Mouse (Mus musculus) forebrain, embryonic 10.5 days (tissue): ENCODE data around the gene Ube2e1. TPM values are rescaled to one million over a fixed set of nuclear protein-coding genes. Genes with fewer than 3 reads are reported as not detected.

Source experiments
- DNase-seq: peaks from one replicate; pipeline ENCODE4 v3.0.0-alpha.2; 2017; ENCODE audit warnings: low spot score; ENCODE audit errors: extremely low spot score
- H3K27ac ChIP-seq: fragments of 300-500 bp; sonication (generic); 2 replicates; pipeline ENCODE4 v1.5.1; 2016; ENCODE audit warnings: mild to moderate bottlenecking
- H3K27me3 ChIP-seq: fragments of 300-500 bp; sonication (generic); 2 replicates; pipeline ENCODE4 v1.6.1; 2016; ENCODE audit warnings: mild to moderate bottlenecking; ENCODE audit not compliant: poor library complexity, severe bottlenecking
- H3K36me3 ChIP-seq: fragments of 300-500 bp; sonication (generic); replicated peaks from 2 replicates; pipeline ENCODE4 v1.6.1; 2016; ENCODE audit warnings: mild to moderate bottlenecking, moderate library complexity
- H3K4me1 ChIP-seq: fragments of 300-500 bp; sonication (generic); 2 replicates; pipeline ENCODE4 v1.6.1; 2016
- H3K4me3 ChIP-seq: fragments of 300-500 bp; sonication (generic); 2 replicates; pipeline ENCODE4 v1.5.1; 2016; ENCODE audit warnings: mild to moderate bottlenecking, moderate library complexity
- H3K9me3 ChIP-seq: fragments of 300-500 bp; sonication (generic); 2 replicates; pipeline ENCODE4 v1.6.1; 2016; ENCODE audit warnings: mild to moderate bottlenecking, moderate library complexity
- WGBS: fragments of 180-500 bp; shearing (Covaris S2); methylation state at CpG from one replicate; pipeline ENCODE4 v1.1.7; 2016; 5-methylcytosine and 5-hydroxymethylcytosine counted together
- polyA plus RNA-seq: library from polyadenylated mRNA; unstranded; fragments of >200 nt; fragmentation: Nextera tagmentation; extraction: Ambion mirVana; gene quantifications from 2 replicates; pipeline ENCODE4 v1.2.1, GENCODE M21; 2016

The Ube2e1 gene
- polyA plus RNA-seq, 1 experiment from 2014 or later = 172 TPM

DNA sequence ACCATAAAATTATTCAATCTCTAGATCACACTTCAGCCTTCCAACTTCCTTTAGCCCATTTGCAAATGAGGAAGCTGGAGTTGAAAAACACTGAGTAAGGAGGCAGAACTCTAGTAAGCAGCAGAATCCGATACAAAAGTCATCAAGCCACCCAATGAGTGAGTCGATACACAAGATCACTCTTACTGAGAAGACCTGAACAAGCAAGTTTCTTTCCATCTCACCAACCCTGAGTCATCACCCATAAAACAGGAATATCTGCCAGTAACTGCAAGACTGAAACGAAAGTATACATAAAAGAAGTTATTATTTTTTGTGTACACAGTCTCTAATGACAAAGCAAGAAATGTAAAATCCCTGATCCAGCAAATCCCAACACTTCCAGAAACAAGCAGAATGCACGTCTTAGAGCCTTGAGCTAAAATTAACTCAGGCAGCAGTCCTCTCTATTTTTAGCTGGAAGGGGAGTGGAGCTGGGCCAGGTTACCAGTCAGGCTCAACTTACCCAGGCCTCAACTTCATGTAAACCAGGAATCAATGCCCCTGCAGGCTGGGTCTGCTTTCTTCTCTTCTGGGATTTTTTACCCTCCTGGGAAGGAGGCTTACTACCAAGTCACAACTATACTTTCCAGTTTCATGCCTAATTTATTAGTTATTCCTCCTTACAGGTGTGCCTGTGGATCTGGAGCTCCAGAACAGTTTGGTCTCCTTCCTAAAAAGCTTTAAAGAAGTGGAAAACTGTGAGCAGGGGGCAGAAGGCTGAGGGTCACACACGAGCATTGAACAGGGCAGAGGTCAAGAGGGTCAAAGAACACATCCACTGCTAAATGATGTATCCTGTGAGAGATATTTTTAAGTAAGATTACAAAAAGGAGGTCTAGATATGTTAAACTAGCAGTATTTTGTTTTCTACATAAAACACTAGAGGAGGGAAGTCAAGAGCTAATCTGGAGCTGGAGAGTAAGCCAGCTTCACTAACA is 97.4 kb downstream of the Ube2e1 start:
- WGBS = 61% methylated on average over 5 of the region's 5 CpGs
- Histone ChIP-seq H3K27me3 (no peaks in the 10 kb centered on the region), H3K4me3 (no peak overlapping the region), H3K9me3 (peaks cover 4% of the 10 kb centered on the region; the same call in 1 of the 2 replicates), H3K4me1 (peaks cover 16% of the 10 kb centered on the region), H3K27ac (no peak overlapping the region), H3K36me3 (no peaks in the 10 kb centered on the region)
- DNase-seq = no peak

GRCm38 (mm10) chr14:18233076-18233475 is 98.6 kb downstream of the Ube2e1 start:
- H3K4me1 ChIP-seq = peaks cover 16% of the 10 kb centered on the region
- WGBS = 88% methylated on average over 2 of the region's 2 CpGs
- no peak overlapping the region for H3K27ac ChIP-seq
- no peaks in the 10 kb centered on the region for H3K36me3 ChIP-seq
- no peak for DNase-seq
- no peaks in the 10 kb centered on the region for H3K27me3 ChIP-seq
- no peak overlapping the region for H3K4me3 ChIP-seq
- H3K9me3 ChIP-seq = 0 out of 2 replicates have a peak, but pooled peaks cover under 1% of the 10 kb centered on the region

Other genes with a start within 250 kb of the Ube2e1 start
- gene Nr1d2, start 92.7 kb downstream of the Ube2e1 start, polyA plus RNA-seq = 4.1 and 4.2 TPM in 2 replicates
- 12.2 and 13.6 TPM in 2 replicates for gene Nkiras1, start 60.7 kb downstream of the Ube2e1 start, polyA plus RNA-seq
- 464 and 501 TPM in 2 replicates for gene Rpl15, start 60.5 kb downstream of the Ube2e1 start, polyA plus RNA-seq